Mouse (Mus musculus) limb, embryonic 11.5 days (tissue): ENCODE measurements around the gene Prpf4. TPM values are rescaled to one million over a fixed set of nuclear protein-coding genes. Genes with fewer than 3 reads are reported as not detected.

Experiments used
- ATAC-seq: fragments of 200-750 bp; cut with Nextera tagmentation; 2 replicates; pipeline ENCODE4 v1.8.0; 2017; ENCODE audit warnings: low read depth; ENCODE audit not compliant: insufficient number of reproducible peaks, low FRiP score, low TSS enrichment
- DNase-seq: peaks from one replicate; pipeline ENCODE4 v3.0.0-alpha.2; 2015; ENCODE audit warnings: low spot score
- H3K27ac ChIP-seq: fragments of 300-500 bp; sonication (generic); replicated peaks from 2 replicates; pipeline ENCODE4 v1.5.1; 2014; ENCODE audit warnings: low read depth, mild to moderate bottlenecking, low read length
- H3K27me3 ChIP-seq: fragments of 300-500 bp; sonication (generic); 2 replicates; pipeline ENCODE4 v1.6.1; 2014; ENCODE audit warnings: mild to moderate bottlenecking, low read length, mixed read lengths; ENCODE audit not compliant: control insufficient read depth, insufficient read depth
- H3K36me3 ChIP-seq: fragments of 300-500 bp; sonication (generic); 2 replicates; pipeline ENCODE4 v1.6.1; 2014; ENCODE audit warnings: mild to moderate bottlenecking, low read length, moderate library complexity, mixed read lengths; ENCODE audit not compliant: control insufficient read depth, insufficient read depth
- H3K4me1 ChIP-seq: fragments of 300-500 bp; sonication (generic); 2 replicates; pipeline ENCODE4 v1.6.1; 2014; ENCODE audit warnings: low read length, mixed read lengths; ENCODE audit not compliant: control insufficient read depth, insufficient read depth
- H3K4me2 ChIP-seq: fragments of 300-500 bp; sonication (generic); 2 replicates; pipeline ENCODE4 v1.6.1; 2014; ENCODE audit warnings: low read depth, mild to moderate bottlenecking, moderate library complexity; ENCODE audit not compliant: severe bottlenecking
- H3K4me3 ChIP-seq: fragments of 300-500 bp; sonication (generic); 2 replicates; pipeline ENCODE4 v1.5.1; 2014; ENCODE audit warnings: low read depth, low read length
- H3K9ac ChIP-seq: fragments of 300-500 bp; sonication (generic); 2 replicates; pipeline ENCODE4 v1.6.1; 2014; ENCODE audit warnings: mild to moderate bottlenecking, low read length
- H3K9me3 ChIP-seq: fragments of 300-500 bp; sonication (generic); 2 replicates; pipeline ENCODE4 v1.6.1; 2016; ENCODE audit warnings: low read length; ENCODE audit not compliant: control insufficient read depth
- WGBS: fragments of 180-500 bp; shearing (Covaris S2); extraction: QIAGEN DNeasy Blood & Tissue Kit; methylation state at CpG from one replicate; pipeline ENCODE4 v1.1.7; 2014; 5-methylcytosine and 5-hydroxymethylcytosine counted together
- polyA plus RNA-seq: library from polyadenylated mRNA; unstranded; fragments of >200 nt; fragmentation: Nextera tagmentation; extraction: Ambion mirVana; gene quantifications from 2 replicates; pipeline ENCODE4 v1.2.1, GENCODE M21; 2014

Gene Prpf4
- 36.6 and 37.3 TPM in 2 replicates for polyA plus RNA-seq

DNA sequence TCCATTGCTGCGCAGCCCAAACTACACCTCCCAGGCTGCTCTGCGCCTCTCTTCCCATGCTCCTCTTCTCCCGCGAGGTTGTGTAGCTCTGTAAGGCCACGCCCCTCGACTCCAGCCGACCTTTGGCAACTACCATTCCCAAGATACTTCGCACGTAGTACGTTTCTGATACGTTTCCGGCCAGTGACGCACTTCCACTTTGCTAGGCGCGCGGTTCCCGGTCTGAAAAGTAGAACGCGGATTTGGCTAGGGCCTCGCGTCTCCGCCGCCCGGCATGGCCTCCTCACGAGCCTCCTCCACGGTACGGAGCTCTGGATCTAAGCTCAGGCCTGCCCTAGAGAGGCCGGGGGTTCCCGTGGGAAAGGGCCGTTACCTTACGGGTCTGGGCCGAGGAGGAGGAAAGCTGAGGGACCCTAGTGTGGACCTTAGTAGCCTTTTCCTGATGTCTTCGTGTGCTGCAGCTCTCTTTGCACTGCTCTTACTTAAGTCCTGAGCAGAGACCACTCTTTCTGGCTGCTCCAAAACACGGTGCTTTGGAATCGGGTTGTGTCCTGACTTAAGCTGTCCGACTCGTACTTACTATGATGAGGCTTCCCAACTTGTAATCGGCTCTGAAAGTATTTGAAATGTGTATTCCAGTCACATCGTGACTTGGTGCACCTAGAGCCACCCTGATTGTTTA lies at the start of gene Prpf4, which contains the start of gene Cdc26:
Gene Prpf4, plus strand, starts transcription at position 197 of the 682 bp plus-strand sequence.
Gene Cdc26, minus strand, starts transcription at position 42 of the 682 bp plus-strand sequence.
- peaks cover 8% of the 10 kb centered on the region for H3K36me3 ChIP-seq
- H3K27me3 ChIP-seq: no peaks in the 10 kb centered on the region
- H3K9me3 ChIP-seq: no peaks in the 10 kb centered on the region
- ATAC-seq (peak; percentile 98), DNase-seq (peak; percentile 98)
- H3K27ac ChIP-seq: peak within 1 kb of the TSS; percentile 59
- H3K9ac ChIP-seq: peak within 1 kb of the TSS; percentile 82
- H3K4me2 ChIP-seq: peak within 1 kb of the TSS; percentile 56
- H3K4me3 ChIP-seq: peak within 1 kb of the TSS; percentile 75
- WGBS: under 1% methylated on average over 39 of the region's 39 CpGs
- 0 out of 2 replicates have a peak, but pooled peaks cover 2% of the 10 kb centered on the region for H3K4me1 ChIP-seq

DNA sequence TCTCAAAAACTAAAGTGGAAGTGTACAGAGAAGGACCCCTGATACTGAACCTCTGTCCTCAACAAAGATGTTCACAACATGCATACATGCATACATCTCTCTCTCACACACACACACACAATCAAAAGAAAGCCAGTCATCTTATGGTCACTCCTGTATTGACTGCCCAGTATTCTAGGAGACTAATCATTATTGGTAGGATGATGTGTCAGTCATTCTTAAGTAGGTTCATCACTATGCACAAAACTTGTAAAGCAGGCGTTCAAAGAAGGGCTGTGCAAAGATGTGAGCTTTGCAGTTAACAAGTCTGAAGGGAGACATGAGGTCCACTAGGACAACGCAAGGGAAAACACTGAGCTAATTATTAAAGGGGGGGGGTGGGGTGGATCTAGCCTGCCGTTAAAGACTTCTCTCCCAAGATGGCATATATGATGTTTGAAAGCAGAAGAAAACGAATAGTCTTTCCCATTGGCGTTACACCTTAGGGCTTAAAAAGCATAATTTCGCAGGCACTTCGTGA lies 49.3 kb upstream of the Prpf4 start:
- no peak overlapping the region for H3K27ac ChIP-seq

GRCm38 (mm10) chr4:62360088-62360804 lies 48.4 kb upstream of the Prpf4 start, which contains the start of the genes Fkbp15 and Slc31a1:
TSS of gene Fkbp15 (minus strand) at chr4:62360548.
TSS of gene Slc31a1 (plus strand) at chr4:62360727.
- peaks cover 6% of the 10 kb centered on the region for H3K4me1 ChIP-seq
- WGBS: under 1% methylated on average over 51 of the region's 51 CpGs
- H3K9me3 ChIP-seq: no peaks in the 10 kb centered on the region
- no peaks in the 10 kb centered on the region for H3K27me3 ChIP-seq
- 0 out of 2 replicates have a peak within 1 kb of the TSS, but pooled peaks have one; percentile 12 for H3K27ac ChIP-seq
- peak within 1 kb of the TSS; percentile 73 for H3K9ac ChIP-seq
- peak; percentile 98 for DNase-seq
- H3K4me2 ChIP-seq: peak within 1 kb of the TSS; percentile 69
- peak within 1 kb of the TSS; percentile 71 for H3K4me3 ChIP-seq
- ATAC-seq: peak; percentile 100
- no peaks in the 10 kb centered on the region for H3K36me3 ChIP-seq

More for the DNA sequence above, 49.3 kb upstream of the Prpf4 start:
- H3K9ac ChIP-seq: peak overlapping the region; percentile 52
- DNase-seq (no peak), ATAC-seq (no peak)
- peak overlapping the region; percentile 69 for H3K4me2 ChIP-seq
- H3K36me3 ChIP-seq: no peaks in the 10 kb centered on the region
- no peaks in the 10 kb centered on the region for H3K9me3 ChIP-seq
- H3K27me3 ChIP-seq: no peaks in the 10 kb centered on the region
- H3K4me3 ChIP-seq: peak overlapping the region; percentile 71
- 51% methylated on average over 7 of the region's 7 CpGs for WGBS
- peaks cover 6% of the 10 kb centered on the region for H3K4me1 ChIP-seq

GRCm38 (mm10) chr4:62360805-62361455 lies 47.7 kb upstream of the Prpf4 start:
- Histone ChIP-seq H3K36me3 (no peaks in the 10 kb centered on the region), H3K4me3 (peak overlapping the region; percentile 71), H3K4me1 (peaks cover 6% of the 10 kb centered on the region), H3K27me3 (no peaks in the 10 kb centered on the region), H3K9ac (peak overlapping the region; percentile 73), H3K9me3 (no peaks in the 10 kb centered on the region), H3K4me2 (peak overlapping the region; percentile 69), H3K27ac (0 out of 2 replicates have a peak overlapping the region, but pooled peaks have one; percentile 8)
- ATAC-seq (peak; percentile 28), DNase-seq (no peak)
- WGBS: under 1% methylated on average over 22 of the region's 22 CpGs

DNA sequence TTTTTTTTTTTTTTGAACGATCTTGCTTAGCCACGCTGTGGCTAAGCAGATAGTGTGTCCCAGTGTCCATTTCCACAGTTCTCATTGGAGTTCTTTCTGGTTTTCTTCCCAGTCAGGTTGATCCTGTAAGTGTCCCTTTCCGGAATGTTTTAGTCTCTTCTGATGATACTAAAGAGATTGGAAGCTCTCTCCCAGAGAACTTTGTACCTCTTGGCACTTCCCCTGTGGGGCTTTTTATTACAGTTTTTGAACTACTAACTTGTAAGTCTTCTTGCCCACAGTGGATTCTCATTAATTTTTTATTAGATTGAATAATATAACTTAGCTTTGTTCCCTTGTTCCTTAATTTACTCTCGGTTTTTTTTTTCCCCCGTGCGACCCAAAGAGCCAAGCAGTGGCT lies 47.0 kb upstream of the Prpf4 start:
- Histone ChIP-seq H3K27ac (no peak overlapping the region), H3K4me3 (peak overlapping the region; percentile 71), H3K9ac (no peak overlapping the region), H3K4me1 (peaks cover 6% of the 10 kb centered on the region), H3K27me3 (no peaks in the 10 kb centered on the region), H3K9me3 (no peaks in the 10 kb centered on the region), H3K4me2 (peak overlapping the region; percentile 69), H3K36me3 (no peaks in the 10 kb centered on the region)
- WGBS: 67% methylated on average over 6 of the region's 6 CpGs
- ATAC-seq: no peak
- DNase-seq: no peak

DNA sequence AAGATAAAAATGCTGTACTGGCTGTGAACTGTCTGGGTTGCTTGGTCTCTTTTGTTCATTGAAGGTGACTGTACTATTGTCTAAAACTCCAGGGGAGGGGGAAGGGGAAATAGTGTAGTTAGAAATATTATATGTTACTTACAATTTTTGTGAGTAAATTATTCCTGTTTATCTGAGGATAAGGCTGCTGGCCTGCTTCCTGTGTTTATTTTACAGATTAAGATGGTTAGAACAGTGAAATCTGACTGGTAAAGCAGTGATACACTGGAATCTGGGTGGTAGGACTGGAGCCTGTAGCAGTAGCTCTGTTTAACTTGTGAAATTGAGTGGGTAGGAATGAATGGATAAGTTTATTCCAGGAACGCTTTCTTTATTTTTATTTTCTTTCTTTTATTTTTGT lies 46.6 kb upstream of the Prpf4 start:
- Histone ChIP-seq H3K9ac (no peak overlapping the region), H3K4me2 (peak overlapping the region; percentile 69; the same call in 1 of the 2 replicates), H3K4me1 (peaks cover 6% of the 10 kb centered on the region), H3K9me3 (no peaks in the 10 kb centered on the region), H3K27me3 (no peaks in the 10 kb centered on the region), H3K4me3 (no peak overlapping the region), H3K27ac (no peak overlapping the region), H3K36me3 (no peaks in the 10 kb centered on the region)
- DNase-seq (no peak), ATAC-seq (no peak)
- 98% methylated on average over 1 of the region's 1 CpGs for WGBS

- 83% methylated on average over 2 of the region's 2 CpGs for WGBS
- no peak overlapping the region for H3K4me2 ChIP-seq
- no peak overlapping the region for H3K27ac ChIP-seq
- peaks cover 6% of the 10 kb centered on the region for H3K4me1 ChIP-seq
- H3K9me3 ChIP-seq: no peaks in the 10 kb centered on the region
- no peak overlapping the region for H3K9ac ChIP-seq
- H3K27me3 ChIP-seq: no peaks in the 10 kb centered on the region
- H3K36me3 ChIP-seq: no peaks in the 10 kb centered on the region
- no peak overlapping the region for H3K4me3 ChIP-seq
- no peak for ATAC-seq
- DNase-seq: no peak
Observed at GRCm38 (mm10) chr4:62362437-62362836, 46.2 kb upstream of the Prpf4 start.

DNA sequence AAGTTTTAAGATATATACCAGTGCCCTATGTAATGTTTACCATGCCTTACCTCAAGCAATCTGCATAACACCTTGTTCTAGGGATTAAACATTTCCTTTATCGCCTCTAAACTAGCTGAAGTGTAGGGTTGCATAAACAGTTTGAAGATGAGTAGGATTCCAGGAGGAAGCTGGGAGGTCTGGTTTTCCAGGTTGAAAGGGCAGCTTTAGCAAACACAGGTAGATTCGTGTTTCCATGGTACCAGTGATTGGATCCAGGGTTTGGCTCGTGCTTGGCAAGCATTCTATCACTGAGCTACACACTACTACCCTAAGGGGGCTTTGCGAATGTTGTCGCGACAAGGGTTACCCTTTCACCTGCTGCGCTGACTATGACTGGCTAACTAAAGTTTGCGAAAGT lies 44.3 kb upstream of the Prpf4 start:
- Histone ChIP-seq H3K4me2 (no peak overlapping the region), H3K9ac (no peak overlapping the region), H3K4me1 (peaks cover 5% of the 10 kb centered on the region), H3K27me3 (no peaks in the 10 kb centered on the region), H3K4me3 (no peak overlapping the region), H3K27ac (no peak overlapping the region), H3K9me3 (no peaks in the 10 kb centered on the region), H3K36me3 (no peaks in the 10 kb centered on the region)
- DNase-seq (no peak), ATAC-seq (no peak)
- 91% methylated on average over 8 of the region's 8 CpGs for WGBS
